Mouse (Mus musculus): Measurements from ENCODE around the gene Prdm5. TPM values are rescaled to one million over a fixed set of nuclear protein-coding genes. Genes with fewer than 3 reads are reported as not detected.
A peak's percentile ranks its signal among the peaks of the same experiment; 100 is the strongest.

The Prdm5 gene
- polyA plus RNA-seq, 1 experiment from 2014 or later = 5.8 TPM

DNA sequence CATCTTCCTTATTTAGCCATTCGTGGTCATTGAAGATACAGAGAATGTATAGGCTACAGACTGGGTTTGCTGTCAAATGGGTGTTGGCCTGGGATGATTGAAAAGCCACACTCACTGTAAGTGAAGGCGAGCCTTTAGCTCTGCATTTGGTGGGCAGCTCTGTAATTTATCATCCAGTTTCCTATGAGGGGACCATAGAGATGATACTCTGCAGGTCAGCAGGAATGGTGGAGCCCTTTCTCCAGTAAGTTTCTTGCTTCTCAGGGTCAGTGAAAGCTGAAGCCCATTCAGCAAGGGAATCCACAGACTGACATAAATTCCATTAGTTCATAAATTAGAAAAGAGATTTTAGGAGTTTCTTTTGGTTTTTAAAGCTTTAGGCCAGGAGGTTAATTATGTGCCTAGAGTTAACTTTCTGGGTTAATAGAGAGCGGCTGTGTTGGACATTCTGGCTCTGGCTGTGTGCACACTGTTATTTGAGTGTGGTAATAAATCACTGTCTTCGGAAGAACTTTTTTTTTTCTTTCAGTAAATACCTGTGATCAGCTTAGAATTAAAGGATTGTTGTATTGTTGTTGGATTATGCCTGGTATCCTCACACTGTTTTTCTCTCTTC lies 113.4 kb downstream of the Prdm5 start:
- Histone ChIP-seq H3K4me1 (replicated peaks; ENCODE audit: control insufficient read depth, insufficient read depth, low read length) (no peaks in the 10 kb centered on the region), H3K9ac (no peak overlapping the region), H3K4me2 (replicated peaks) (no peak overlapping the region), H3K36me3 (replicated peaks; ENCODE audit: control insufficient read depth, insufficient read depth) (no peaks in the 10 kb centered on the region; the same call in 1 of the 2 replicates), H3K27me3 (ENCODE audit: control insufficient read depth, insufficient read depth, low read length) (no peaks in the 10 kb centered on the region), H3K9me3 (ENCODE audit: control insufficient read depth, low read length) (no peaks in the 10 kb centered on the region), H3K4me3 (replicated peaks; ENCODE audit: low read length) (no peak overlapping the region), H3K27ac (no peak overlapping the region)
- DNase-seq (ENCODE audit: low spot score) (no peak), ATAC-seq (ENCODE audit: low FRiP score) (no peak)
- 79% methylated on average over 4 of the region's 4 CpGs for WGBS

DNA sequence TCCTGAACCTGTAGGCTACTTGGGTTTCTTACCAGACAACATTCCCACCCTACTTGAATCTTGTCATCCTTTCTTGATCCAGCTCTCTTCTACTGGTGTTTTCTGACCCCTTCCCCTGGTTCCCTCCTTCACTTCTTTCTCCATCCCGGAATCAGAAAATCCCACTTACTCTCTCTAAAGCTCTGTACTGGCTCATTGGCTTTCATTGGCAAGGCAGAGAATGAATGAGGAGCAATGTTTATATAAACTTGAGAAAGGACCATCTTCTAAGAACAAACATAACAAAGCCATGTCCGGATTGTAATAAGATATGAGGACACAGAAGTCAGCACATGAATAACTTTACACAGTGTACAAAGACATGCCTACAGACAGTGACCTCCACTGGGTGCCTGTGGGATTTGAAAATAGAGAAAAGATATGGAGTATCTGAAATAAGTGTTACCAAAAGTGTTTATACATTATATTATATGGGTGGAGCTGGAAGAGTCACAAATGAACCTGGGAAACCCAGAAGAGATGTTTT lies 127.9 kb downstream of the Prdm5 start:
- ATAC-seq (ENCODE audit: low FRiP score) = no peak
- no peak overlapping the region for H3K4me3 ChIP-seq (replicated peaks; ENCODE audit: low read length)
- WGBS = 93% methylated on average over 2 of the region's 2 CpGs
- no peak overlapping the region for H3K27ac ChIP-seq
- H3K4me1 ChIP-seq (replicated peaks; ENCODE audit: control insufficient read depth, insufficient read depth, low read length) = no peaks in the 10 kb centered on the region
- H3K4me2 ChIP-seq (replicated peaks) = no peak overlapping the region
- no peak overlapping the region for H3K9ac ChIP-seq
- no peaks in the 10 kb centered on the region for H3K27me3 ChIP-seq (ENCODE audit: control insufficient read depth, insufficient read depth, low read length)
- H3K36me3 ChIP-seq (replicated peaks; ENCODE audit: control insufficient read depth, insufficient read depth) = no peaks in the 10 kb centered on the region
- no peaks in the 10 kb centered on the region for H3K9me3 ChIP-seq (ENCODE audit: control insufficient read depth, low read length)
- DNase-seq (ENCODE audit: low spot score) = no peak

DNA sequence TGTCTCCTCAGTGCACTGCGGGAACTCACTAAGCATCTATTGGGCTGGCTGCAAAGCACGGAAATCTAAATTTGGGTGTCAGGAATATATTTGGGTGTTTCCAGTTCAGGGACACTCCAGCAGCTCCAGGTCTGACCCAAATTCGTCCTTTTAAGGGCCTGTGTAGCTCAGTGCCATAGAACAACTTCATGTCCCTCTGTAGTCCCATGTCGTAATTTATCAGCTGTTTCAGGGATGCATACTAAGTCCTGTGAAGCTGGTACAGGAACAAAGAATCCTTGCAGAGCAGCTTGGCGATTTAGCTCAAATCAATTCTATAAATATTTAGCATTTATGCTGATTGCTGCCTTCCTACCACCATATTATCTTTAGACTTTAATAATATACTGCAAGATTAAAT lies 136.6 kb downstream of the Prdm5 start:
- DNase-seq (ENCODE audit: low spot score) (no peak), ATAC-seq (ENCODE audit: low FRiP score) (no peak)
- Histone ChIP-seq H3K36me3 (replicated peaks; ENCODE audit: control insufficient read depth, insufficient read depth) (no peaks in the 10 kb centered on the region), H3K4me2 (replicated peaks) (no peak overlapping the region), H3K9ac (no peak overlapping the region), H3K27me3 (ENCODE audit: control insufficient read depth, insufficient read depth, low read length) (no peaks in the 10 kb centered on the region), H3K9me3 (ENCODE audit: control insufficient read depth, low read length) (no peaks in the 10 kb centered on the region), H3K27ac (no peak overlapping the region), H3K4me1 (replicated peaks; ENCODE audit: control insufficient read depth, insufficient read depth, low read length) (no peaks in the 10 kb centered on the region), H3K4me3 (replicated peaks; ENCODE audit: low read length) (no peak overlapping the region)
- WGBS = 76% methylated on average over 5 of the region's 5 CpGs

DNA sequence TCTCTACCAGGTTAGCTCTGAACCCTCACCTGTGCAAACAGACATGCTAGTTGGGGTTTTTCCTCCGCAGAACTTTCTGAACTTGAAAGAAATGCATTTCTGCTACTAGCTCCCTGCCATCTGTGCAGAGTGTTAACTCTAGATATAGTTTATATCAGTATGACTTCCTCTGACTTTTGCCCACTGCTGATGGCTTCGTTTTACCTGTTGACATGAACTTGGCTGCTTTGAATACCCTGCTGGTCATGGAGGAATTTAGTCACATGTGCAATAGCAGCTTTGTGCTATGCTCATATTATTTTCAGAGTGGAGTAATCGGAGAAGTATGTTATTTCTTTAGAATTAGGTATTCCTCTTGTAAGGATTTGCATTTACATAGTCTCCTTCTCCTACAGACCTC lies 142.9 kb downstream of the Prdm5 start:
- no peak for DNase-seq (ENCODE audit: low spot score)
- H3K9me3 ChIP-seq (ENCODE audit: control insufficient read depth, low read length) = no peaks in the 10 kb centered on the region
- no peak overlapping the region for H3K4me2 ChIP-seq (replicated peaks)
- WGBS = 89% methylated on average over 3 of the region's 3 CpGs
- no peaks in the 10 kb centered on the region for H3K36me3 ChIP-seq (replicated peaks; ENCODE audit: control insufficient read depth, insufficient read depth)
- no peak overlapping the region for H3K9ac ChIP-seq
- H3K4me1 ChIP-seq (replicated peaks; ENCODE audit: control insufficient read depth, insufficient read depth, low read length) = no peaks in the 10 kb centered on the region
- no peak for ATAC-seq (ENCODE audit: low FRiP score)
- H3K4me3 ChIP-seq (replicated peaks; ENCODE audit: low read length) = no peak overlapping the region
- no peaks in the 10 kb centered on the region for H3K27me3 ChIP-seq (ENCODE audit: control insufficient read depth, insufficient read depth, low read length)
- H3K27ac ChIP-seq = no peak overlapping the region

DNA sequence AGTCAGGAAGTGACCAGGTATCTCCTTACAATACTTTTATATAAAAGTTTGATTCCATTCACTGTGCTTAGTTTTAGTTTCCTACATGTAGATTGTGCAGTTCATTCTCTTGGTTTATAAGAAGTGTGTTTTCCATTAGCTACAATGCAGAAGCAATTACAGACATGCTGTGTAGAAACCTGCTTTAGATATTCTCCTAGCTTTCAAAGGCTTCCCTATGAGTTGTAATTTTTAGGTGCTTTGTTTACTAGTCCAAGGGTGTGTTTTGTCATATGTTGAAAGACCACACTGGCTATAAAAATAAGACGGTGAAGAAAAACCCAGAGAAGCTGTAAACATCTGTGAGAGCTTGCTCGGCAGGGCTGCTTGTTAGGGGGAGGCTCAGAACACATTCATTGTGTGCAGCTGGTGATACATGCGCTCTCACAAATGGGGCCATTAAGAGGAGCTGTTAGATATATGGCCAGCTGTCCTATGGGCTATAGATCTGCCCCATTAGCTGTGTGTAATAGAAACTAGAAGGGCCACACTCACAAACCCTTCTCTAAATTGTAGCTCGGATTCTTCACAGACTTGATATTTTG lies 144.8 kb downstream of the Prdm5 start:
- Histone ChIP-seq H3K4me1 (replicated peaks; ENCODE audit: control insufficient read depth, insufficient read depth, low read length) (no peaks in the 10 kb centered on the region), H3K4me3 (replicated peaks; ENCODE audit: low read length) (no peak overlapping the region), H3K4me2 (replicated peaks) (no peak overlapping the region), H3K27ac (no peak overlapping the region), H3K27me3 (ENCODE audit: control insufficient read depth, insufficient read depth, low read length) (no peaks in the 10 kb centered on the region), H3K9me3 (ENCODE audit: control insufficient read depth, low read length) (no peaks in the 10 kb centered on the region), H3K36me3 (replicated peaks; ENCODE audit: control insufficient read depth, insufficient read depth) (no peaks in the 10 kb centered on the region), H3K9ac (no peak overlapping the region)
- no peak for ATAC-seq (ENCODE audit: low FRiP score)
- DNase-seq (ENCODE audit: low spot score) = no peak
- 62% methylated on average over 4 of the region's 4 CpGs for WGBS

DNA sequence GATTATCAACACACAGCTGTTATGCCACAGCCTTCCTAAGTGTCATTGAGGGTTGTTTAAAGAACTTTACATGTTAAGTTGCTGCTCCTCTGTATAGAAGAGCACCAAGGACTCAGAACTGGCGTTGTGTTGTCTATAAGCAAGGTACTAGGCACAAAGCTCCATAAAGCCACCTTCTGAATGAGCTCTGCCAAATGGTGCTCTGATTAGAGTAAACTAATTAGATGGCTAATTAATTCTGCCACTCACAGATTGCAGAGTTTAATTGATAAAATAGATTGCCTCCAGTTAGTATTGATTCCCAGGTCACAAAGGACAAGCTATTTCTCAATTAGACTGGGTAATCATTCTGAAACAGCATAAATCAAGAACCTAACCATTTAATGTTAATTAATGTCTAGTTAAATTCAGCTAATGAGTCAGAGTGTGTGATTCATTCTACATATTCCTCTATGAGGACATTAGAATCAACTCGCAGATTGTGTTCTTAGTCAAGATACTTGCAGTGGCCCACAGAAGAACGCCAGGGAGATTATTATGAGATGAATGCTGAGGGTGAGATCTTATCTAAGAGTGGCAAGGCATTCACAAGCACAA lies 147.0 kb downstream of the Prdm5 start:
- Histone ChIP-seq H3K27ac (no peak overlapping the region), H3K4me3 (replicated peaks; ENCODE audit: low read length) (no peak overlapping the region), H3K9ac (no peak overlapping the region), H3K4me1 (replicated peaks; ENCODE audit: control insufficient read depth, insufficient read depth, low read length) (no peaks in the 10 kb centered on the region), H3K9me3 (ENCODE audit: control insufficient read depth, low read length) (no peaks in the 10 kb centered on the region), H3K27me3 (ENCODE audit: control insufficient read depth, insufficient read depth, low read length) (no peaks in the 10 kb centered on the region), H3K36me3 (replicated peaks; ENCODE audit: control insufficient read depth, insufficient read depth) (no peaks in the 10 kb centered on the region), H3K4me2 (replicated peaks) (no peak overlapping the region)
- DNase-seq (ENCODE audit: low spot score) = peak; percentile 31
- peak; percentile 47; the same call in 1 of the 2 replicates for ATAC-seq (ENCODE audit: low FRiP score)
- 65% methylated on average over 3 of the region's 3 CpGs for WGBS

- H3K4me2 ChIP-seq (replicated peaks) = no peak overlapping the region
- no peaks in the 10 kb centered on the region for H3K4me1 ChIP-seq (replicated peaks; ENCODE audit: control insufficient read depth, insufficient read depth, low read length)
- DNase-seq (ENCODE audit: low spot score) (no peak), ATAC-seq (ENCODE audit: low FRiP score) (no peak)
- no peak overlapping the region for H3K4me3 ChIP-seq (replicated peaks; ENCODE audit: low read length)
- 90% methylated on average over 1 of the region's 1 CpGs for WGBS
- H3K27me3 ChIP-seq (ENCODE audit: control insufficient read depth, insufficient read depth, low read length) = no peaks in the 10 kb centered on the region
- no peak overlapping the region for H3K27ac ChIP-seq
- H3K9ac ChIP-seq = no peak overlapping the region
- H3K36me3 ChIP-seq (replicated peaks; ENCODE audit: control insufficient read depth, insufficient read depth) = no peaks in the 10 kb centered on the region
- H3K9me3 ChIP-seq (ENCODE audit: control insufficient read depth, low read length) = no peaks in the 10 kb centered on the region
Measured at GRCm38 (mm10) chr6:65930523-65930922, 151.7 kb downstream of the Prdm5 start.

- Histone ChIP-seq H3K4me3 (replicated peaks; ENCODE audit: low read length) (no peak overlapping the region), H3K9me3 (ENCODE audit: control insufficient read depth, low read length) (no peaks in the 10 kb centered on the region), H3K4me1 (replicated peaks; ENCODE audit: control insufficient read depth, insufficient read depth, low read length) (no peaks in the 10 kb centered on the region), H3K27ac (no peak overlapping the region), H3K4me2 (replicated peaks) (no peak overlapping the region), H3K9ac (no peak overlapping the region), H3K27me3 (ENCODE audit: control insufficient read depth, insufficient read depth, low read length) (no peaks in the 10 kb centered on the region), H3K36me3 (replicated peaks; ENCODE audit: control insufficient read depth, insufficient read depth) (no peaks in the 10 kb centered on the region)
- ATAC-seq (ENCODE audit: low FRiP score) = no peak
- no peak for DNase-seq (ENCODE audit: low spot score)
- 16% methylated on average over 1 of the region's 1 CpGs for WGBS
Measured at GRCm38 (mm10) chr6:65932776-65933175, 154.0 kb downstream of the Prdm5 start.

DNA sequence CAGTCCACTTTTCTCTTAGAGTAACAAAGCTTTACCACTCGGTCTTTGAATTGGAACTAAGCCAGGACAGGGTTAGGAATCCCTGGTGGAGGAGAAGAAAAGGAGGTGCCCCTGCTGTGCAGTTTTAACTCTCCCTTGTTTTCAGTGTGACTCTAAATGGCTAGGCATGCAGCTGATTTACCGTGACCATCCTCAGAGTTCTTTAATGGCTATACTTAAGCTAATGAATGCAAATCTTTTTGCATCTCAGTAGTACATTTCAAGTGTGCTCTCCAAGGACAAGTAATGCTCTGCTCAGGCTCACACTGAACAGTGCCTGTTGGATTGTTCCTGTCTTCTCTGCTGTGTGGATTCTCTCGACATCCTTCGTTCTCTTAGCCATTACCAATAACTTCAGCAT lies 154.4 kb downstream of the Prdm5 start:
- no peak overlapping the region for H3K9ac ChIP-seq
- ATAC-seq (ENCODE audit: low FRiP score) = peak; percentile 81
- no peak for DNase-seq (ENCODE audit: low spot score)

More for the DNA sequence above, 154.4 kb downstream of the Prdm5 start:
- H3K9me3 ChIP-seq (ENCODE audit: control insufficient read depth, low read length) = no peaks in the 10 kb centered on the region
- H3K36me3 ChIP-seq (replicated peaks; ENCODE audit: control insufficient read depth, insufficient read depth) = no peaks in the 10 kb centered on the region
- H3K27me3 ChIP-seq (ENCODE audit: control insufficient read depth, insufficient read depth, low read length) = no peaks in the 10 kb centered on the region
- no peak overlapping the region for H3K4me3 ChIP-seq (replicated peaks; ENCODE audit: low read length)
- H3K4me2 ChIP-seq (replicated peaks) = no peak overlapping the region
- no peaks in the 10 kb centered on the region for H3K4me1 ChIP-seq (replicated peaks; ENCODE audit: control insufficient read depth, insufficient read depth, low read length)
- H3K27ac ChIP-seq = no peak overlapping the region
- WGBS = 6% methylated on average over 4 of the region's 4 CpGs
